Mouse (Mus musculus) gastrocnemius, postnatal 36 days (tissue): ENCODE results near the gene Jagn1. TPM values are rescaled to one million over a fixed set of nuclear protein-coding genes. Genes with fewer than 3 reads are reported as not detected.

Experiments used
- DNase-seq, 2 experiments: peaks; one replicate each; pipeline ENCODE4 v3.0.0; 2022
- intact Hi-C: fragments of 180-260 bp; cut with DNase I; formaldehyde crosslinking; loops from one replicate; pipeline ENCODE4 v1.15.1; 2025
- total RNA-seq, 2 experiments: library from RNA; stranded (reverse); gene quantifications; 2 replicates each; pipeline ENCODE4 v1.2.3; 2021

Gene Jagn1
- total RNA-seq, 2 experiments from 2014 or later: 24.8 to 27.9 TPM

- DNase-seq: no peak
- intact Hi-C loops: no loop called here
Observed at GRCm38 (mm10) chr6:113431801-113432200, 10.6 kb upstream of the Jagn1 start.

GRCm38 (mm10) chr6:113433661-113434060 lies 8.7 kb upstream of the Jagn1 start:
- DNase-seq: no peak
- intact Hi-C loops: no loop called here

- intact Hi-C loops: no loop called here
- DNase-seq: no peak
Observed at GRCm38 (mm10) chr6:113434691-113435090, 7.7 kb upstream of the Jagn1 start.

- DNase-seq: no peak
- intact Hi-C loops: no loop called here
Observed at GRCm38 (mm10) chr6:113435664-113436205, 6.6 kb upstream of the Jagn1 start, which contains the start of gene Cidec. Gene Cidec, minus strand, starts transcription at chr6:113435760.

GRCm38 (mm10) chr6:113437135-113437534 lies 5.2 kb upstream of the Jagn1 start:
- intact Hi-C loops: no loop called here
- DNase-seq: no peak

- no peak for DNase-seq
- intact Hi-C loops: no loop called here
Observed at GRCm38 (mm10) chr6:113438721-113439430, 3.5 kb upstream of the Jagn1 start.

GRCm38 (mm10) chr6:113440686-113441085 lies 1.7 kb upstream of the Jagn1 start:
- intact Hi-C loops: loop anchor here (2.0 to 5.0 kb wide), 2 partner anchors 28 to 242 kb away; no protein-coding TSS in a partner anchor
- DNase-seq: no peak

GRCm38 (mm10) chr6:113441147-113441680 lies 1.2 kb upstream of the Jagn1 start:
- intact Hi-C loops: loop anchor here (2.0 to 5.0 kb wide), 2 partner anchors 28 to 241 kb away; no protein-coding TSS in a partner anchor
- DNase-seq: peak; percentile 58 to 65

- intact Hi-C loops: loop anchor here (5.0 kb wide), 1 partner anchor 240 kb away; no protein-coding TSS in a partner anchor
- no peak for DNase-seq
Observed at GRCm38 (mm10) chr6:113442087-113442441, 305 bp upstream of the Jagn1 start.

- DNase-seq: no peak
- intact Hi-C loops: loop anchor here (5.0 kb wide), 1 partner anchor 239 kb away; no protein-coding TSS in a partner anchor
Observed at GRCm38 (mm10) chr6:113443091-113443490, 722 bp downstream of the Jagn1 start.

GRCm38 (mm10) chr6:113444207-113444965 lies 2.0 kb downstream of the Jagn1 start:
- intact Hi-C loops: loop anchor here (5.0 kb wide), 1 partner anchor 238 kb away; no protein-coding TSS in a partner anchor

GRCm38 (mm10) chr6:113447639-113448038 lies 5.3 kb downstream of the Jagn1 start:
- intact Hi-C loops: no loop called here

More at GRCm38 (mm10) chr6:113444207-113444965, 2.0 kb downstream of the Jagn1 start:
- no peak for DNase-seq

GRCm38 (mm10) chr6:113451839-113452238 lies 9.5 kb downstream of the Jagn1 start:
- intact Hi-C loops: no loop called here
- peak in 1 of 2 experiments; percentile 29 for DNase-seq

More at GRCm38 (mm10) chr6:113447639-113448038, 5.3 kb downstream of the Jagn1 start:
- no peak for DNase-seq

- intact Hi-C loops: no loop called here
- no peak for DNase-seq
Observed at GRCm38 (mm10) chr6:113455007-113455406, 12.6 kb downstream of the Jagn1 start.

GRCm38 (mm10) chr6:113457952-113458534 lies 15.7 kb downstream of the Jagn1 start, which contains the start of gene Il17re:
Gene Il17re, plus strand, starts transcription at chr6:113458484.
- intact Hi-C loops: no loop called here
- DNase-seq: no peak

- intact Hi-C loops: no loop called here
- DNase-seq: no peak
Observed at GRCm38 (mm10) chr6:113458635-113459034, 16.3 kb downstream of the Jagn1 start.

GRCm38 (mm10) chr6:113464040-113464439 lies 21.7 kb downstream of the Jagn1 start:
- intact Hi-C loops: loop anchor here (10.0 kb wide), 1 partner anchor 289 kb away; no protein-coding TSS in a partner anchor
- no peak for DNase-seq

GRCm38 (mm10) chr6:113465602-113466001 lies 23.2 kb downstream of the Jagn1 start:
- no peak for DNase-seq
- intact Hi-C loops: loop anchor here (10.0 kb wide), 1 partner anchor 291 kb away; no protein-coding TSS in a partner anchor

GRCm38 (mm10) chr6:113468512-113468911 lies 26.1 kb downstream of the Jagn1 start:
- no peak for DNase-seq
- intact Hi-C loops: loop anchor here (2.0 to 10.0 kb wide), 2 partner anchors 28 to 294 kb away; no protein-coding TSS in a partner anchor

GRCm38 (mm10) chr6:113469021-113469420 lies 26.7 kb downstream of the Jagn1 start:
- peak; percentile 55 to 63 for DNase-seq
- intact Hi-C loops: loop anchor here (2.0 to 10.0 kb wide), 2 partner anchors 28 to 294 kb away; no protein-coding TSS in a partner anchor
